Mouse (Mus musculus) ES-Bruce4 (cell line): ENCODE data around the gene Flii. TPM values are rescaled to one million over a fixed set of nuclear protein-coding genes. Genes with fewer than 3 reads are reported as not detected.

Experiments
- H3K27ac ChIP-seq: 2 replicates; pipeline ENCODE4 v1.5.1; 2012; ENCODE audit warnings: low read length, inconsistent platforms; ENCODE audit not compliant: insufficient read depth
- H3K27me3 ChIP-seq: 2 replicates; pipeline ENCODE4 v1.6.1; 2012; ENCODE audit warnings: mild to moderate bottlenecking, low read length, inconsistent platforms; ENCODE audit not compliant: control insufficient read depth, poor library complexity, insufficient read depth, severe bottlenecking
- H3K36me3 ChIP-seq: 2 replicates; pipeline ENCODE4 v1.6.1; 2012; ENCODE audit warnings: inconsistent platforms, mild to moderate bottlenecking, low read length, moderate library complexity; ENCODE audit not compliant: control insufficient read depth, poor library complexity, insufficient read depth, severe bottlenecking
- H3K4me1 ChIP-seq: one replicate; pipeline ENCODE4 v1.8.1; 2011; ENCODE audit warnings: low read length; ENCODE audit not compliant: control insufficient read depth, insufficient read depth
- H3K4me3 ChIP-seq: 2 replicates; pipeline ENCODE4 v1.5.1; 2011; ENCODE audit warnings: low read depth, mild to moderate bottlenecking, low read length
- H3K9ac ChIP-seq: 2 replicates; pipeline ENCODE4 v1.6.1; 2012; ENCODE audit warnings: low read depth, mild to moderate bottlenecking, inconsistent platforms; ENCODE audit not compliant: poor library complexity, severe bottlenecking
- H3K9me3 ChIP-seq: replicated peaks from 2 replicates; pipeline ENCODE4 v1.6.1; 2012; ENCODE audit warnings: mild to moderate bottlenecking, low read length, inconsistent platforms; ENCODE audit not compliant: control insufficient read depth, poor library complexity, insufficient read depth, severe bottlenecking
- CTCF ChIP-seq: IDR thresholded peaks from one replicate; pipeline ENCODE4 v1.8.1; 2011; ENCODE audit warnings: low read depth, low read length
- EP300 ChIP-seq: IDR thresholded peaks from 2 replicates; pipeline ENCODE4 v1.6.1; 2011; ENCODE audit warnings: low read depth, low read length; ENCODE audit not compliant: insufficient read depth
- POLR2A ChIP-seq: IDR thresholded peaks from one replicate; pipeline ENCODE4 v1.8.1; 2011; ENCODE audit warnings: low read length; ENCODE audit not compliant: insufficient read depth
- polyA plus RNA-seq: library from polyadenylated mRNA; stranded (reverse); fragments of >200 nt; gene quantifications from 2 replicates; pipeline ENCODE4 v1.2.4, GENCODE M21; 2011; ENCODE audit warnings: low read depth; ENCODE audit not compliant: missing spikeins, insufficient read depth, insufficient read length

Flii gene
- polyA plus RNA-seq, 1 experiment: 52.5 TPM

- H3K36me3 ChIP-seq: no peaks in the 10 kb centered on the region
- no peaks in the 10 kb centered on the region for H3K27me3 ChIP-seq
- peak within 1 kb of the TSS; percentile 8; the same call in 1 of the 2 replicates for H3K27ac ChIP-seq
- peak within 1 kb of the TSS; percentile 82 for H3K9ac ChIP-seq
- no peaks in the 10 kb centered on the region for H3K9me3 ChIP-seq
- H3K4me3 ChIP-seq: peak within 1 kb of the TSS; percentile 64
- TF ChIP-seq CTCF (no peak), POLR2A (no peak), EP300 (no peak)
- no peaks in the 10 kb centered on the region for H3K4me1 ChIP-seq
Measured at GRCm38 (mm10) chr11:60728260-60728761, 1.2 kb upstream of the Flii start, which contains the start of gene Mief2. Mief2 (plus strand) TSS chr11:60728398.

- H3K4me1 ChIP-seq: no peaks in the 10 kb centered on the region
- no peaks in the 10 kb centered on the region for H3K9me3 ChIP-seq
- no peaks in the 10 kb centered on the region for H3K36me3 ChIP-seq
- H3K27me3 ChIP-seq: no peaks in the 10 kb centered on the region
- H3K9ac ChIP-seq: peak overlapping the region; percentile 82
- no peak overlapping the region for H3K27ac ChIP-seq
- H3K4me3 ChIP-seq: peak overlapping the region; percentile 42
- no peak for TF ChIP-seq CTCF
- TF ChIP-seq POLR2A: no peak
- TF ChIP-seq EP300: no peak
Measured at GRCm38 (mm10) chr11:60727392-60728140, 503 bp upstream of the Flii start.

- no peak for TF ChIP-seq EP300
- TF ChIP-seq POLR2A: no peak
- no peak for TF ChIP-seq CTCF
- no peak overlapping the region for H3K27ac ChIP-seq
- no peak overlapping the region for H3K9ac ChIP-seq
- H3K4me1 ChIP-seq: no peaks in the 10 kb centered on the region
- H3K27me3 ChIP-seq: no peaks in the 10 kb centered on the region
- H3K36me3 ChIP-seq: no peaks in the 10 kb centered on the region; the same call in none of the 2 replicates
- H3K4me3 ChIP-seq: no peak overlapping the region
- no peaks in the 10 kb centered on the region for H3K9me3 ChIP-seq
Measured at GRCm38 (mm10) chr11:60719263-60719662, 7.8 kb downstream of the Flii start.

- no peaks in the 10 kb centered on the region for H3K27me3 ChIP-seq
- H3K27ac ChIP-seq: no peak overlapping the region
- H3K9ac ChIP-seq: no peak overlapping the region
- H3K4me1 ChIP-seq: no peaks in the 10 kb centered on the region
- TF ChIP-seq CTCF (no peak), EP300 (no peak), POLR2A (no peak)
- no peak overlapping the region for H3K4me3 ChIP-seq
- H3K9me3 ChIP-seq: no peaks in the 10 kb centered on the region
- no peaks in the 10 kb centered on the region; the same call in none of the 2 replicates for H3K36me3 ChIP-seq
Measured at GRCm38 (mm10) chr11:60715833-60716232, 11.2 kb downstream of the Flii start.

GRCm38 (mm10) chr11:60712639-60713255, 14.3 kb downstream of the Flii start:
- TF ChIP-seq EP300 (no peak), CTCF (no peak), POLR2A (no peak)
- H3K9me3 ChIP-seq: no peaks in the 10 kb centered on the region
- no peaks in the 10 kb centered on the region for H3K27me3 ChIP-seq
- no peak overlapping the region for H3K27ac ChIP-seq
- H3K9ac ChIP-seq: no peak overlapping the region
- no peak overlapping the region for H3K4me3 ChIP-seq
- no peaks in the 10 kb centered on the region; the same call in none of the 2 replicates for H3K36me3 ChIP-seq
- H3K4me1 ChIP-seq: no peaks in the 10 kb centered on the region

GRCm38 (mm10) chr11:60712040-60712439, 15.0 kb downstream of the Flii start:
- TF ChIP-seq EP300 (no peak), POLR2A (no peak), CTCF (no peak)
- H3K27me3 ChIP-seq: no peaks in the 10 kb centered on the region
- peaks cover 1% of the 10 kb centered on the region for H3K36me3 ChIP-seq
- H3K27ac ChIP-seq: no peak overlapping the region
- no peak overlapping the region for H3K9ac ChIP-seq
- no peaks in the 10 kb centered on the region for H3K4me1 ChIP-seq
- no peaks in the 10 kb centered on the region for H3K9me3 ChIP-seq
- no peak overlapping the region for H3K4me3 ChIP-seq
